Mouse (Mus musculus) cerebellum, postnatal 14 days (tissue): ENCODE measurements around the gene Nubpl.
A peak's percentile ranks its signal among the peaks of the same experiment; 100 is the strongest.
"Not testable (repeated sequence)": the region's sequence is repeated elsewhere in the genome, so short reads cannot be mapped to it uniquely, and the experiment has no call there.

Experiments
- DNase-seq, 2 experiments: peaks; one replicate each; pipeline ENCODE4 v3.0.0; 2021; ENCODE audit warnings: mixed read lengths in 2 of 2

Nubpl gene

DNA sequence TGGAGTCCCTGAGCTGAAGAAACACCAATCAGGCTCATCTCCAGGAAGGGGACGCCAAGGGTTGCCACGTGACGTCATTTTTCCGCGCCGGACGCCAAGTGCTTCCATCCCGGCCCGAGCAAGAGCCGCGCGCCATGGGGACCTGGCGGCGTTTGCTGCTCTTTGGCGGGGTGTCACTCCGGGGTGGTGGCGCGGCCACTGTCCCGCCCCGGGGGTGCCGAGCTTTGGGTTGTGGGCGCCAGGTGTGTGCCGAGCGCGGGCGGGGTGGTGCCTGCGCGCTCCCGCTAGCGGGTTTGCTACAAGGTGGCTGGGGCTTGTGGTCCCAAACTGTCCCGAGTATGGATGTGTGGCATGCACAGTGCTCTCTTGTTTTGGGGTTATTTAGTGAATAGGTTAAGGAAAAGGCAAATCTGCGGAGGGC is at the start of gene Nubpl:
Gene Nubpl (plus strand): TSS at position 88 of the 421 bp plus-strand sequence.
- peak; percentile 98 to 99 for DNase-seq

DNA sequence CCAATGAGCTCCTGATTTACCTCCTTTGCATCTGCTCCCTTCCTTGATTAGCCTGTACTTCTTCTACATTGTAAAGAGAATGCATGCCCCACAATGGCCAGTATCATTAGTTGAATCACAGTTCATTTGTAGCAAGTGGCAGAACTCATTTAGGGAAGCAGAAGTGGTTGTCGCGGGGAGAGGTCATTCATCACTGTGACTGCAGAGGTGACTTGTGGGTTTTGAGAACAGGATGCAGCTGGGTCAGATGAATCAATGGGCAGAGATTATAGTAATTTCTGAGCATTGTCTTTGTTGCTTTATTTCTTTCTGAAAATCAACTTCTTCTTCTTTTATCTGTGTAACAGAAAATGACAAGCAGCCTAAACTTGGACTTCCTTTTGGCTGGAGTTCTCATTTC is 48.2 kb upstream of the Nubpl start:
- no peak for DNase-seq

DNA sequence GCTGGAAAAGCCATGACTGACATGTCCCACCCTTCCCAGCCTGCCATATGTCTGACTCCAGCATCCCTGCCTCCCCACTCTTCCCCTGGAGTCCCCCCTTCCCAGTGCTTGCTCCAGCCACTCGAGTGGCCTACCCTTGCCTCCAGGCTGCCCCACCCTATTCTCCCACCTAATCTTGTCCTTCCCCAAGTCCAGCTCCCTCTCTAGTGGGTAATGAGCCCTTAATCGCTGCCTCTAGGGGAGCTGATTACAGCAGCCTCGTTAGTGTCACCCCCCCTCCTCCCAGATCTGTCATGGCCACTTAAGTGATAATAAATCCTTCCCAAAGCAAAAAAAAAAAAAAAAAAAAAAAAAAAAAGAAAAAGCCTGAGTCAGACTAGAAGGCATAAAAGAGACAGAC is 18.2 kb upstream of the Nubpl start:
- DNase-seq: not testable (repeated sequence)

DNA sequence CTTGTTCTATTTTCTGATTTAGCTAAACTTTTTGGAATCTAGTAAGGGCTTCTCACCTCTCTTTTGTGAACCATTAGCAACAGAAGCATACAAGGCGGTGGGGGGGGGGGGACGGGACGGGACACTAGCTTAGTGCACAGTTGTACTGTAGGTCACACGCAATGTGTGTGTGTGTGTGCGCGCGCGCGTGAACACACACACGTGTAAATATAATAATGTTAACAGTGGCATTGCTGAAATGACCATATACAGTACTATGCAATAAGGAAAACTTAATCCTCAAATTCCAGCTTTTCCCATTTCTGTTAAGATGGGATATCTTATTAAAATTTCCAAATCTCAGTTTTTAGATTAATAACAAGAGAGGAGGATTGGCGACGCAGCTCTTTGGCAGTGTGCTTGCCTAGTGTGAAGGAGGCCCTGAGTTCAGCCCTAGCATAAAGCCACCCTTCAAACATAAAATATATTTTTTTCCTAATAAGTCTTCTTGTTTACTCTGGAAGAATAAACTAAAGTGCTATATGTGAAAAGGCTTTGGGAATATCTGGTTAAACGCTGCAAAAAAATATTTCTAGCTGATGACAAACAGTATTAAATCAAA is 388 bp upstream of the Nubpl start:
- DNase-seq: peak in 1 of 2 experiments; percentile 10

DNA sequence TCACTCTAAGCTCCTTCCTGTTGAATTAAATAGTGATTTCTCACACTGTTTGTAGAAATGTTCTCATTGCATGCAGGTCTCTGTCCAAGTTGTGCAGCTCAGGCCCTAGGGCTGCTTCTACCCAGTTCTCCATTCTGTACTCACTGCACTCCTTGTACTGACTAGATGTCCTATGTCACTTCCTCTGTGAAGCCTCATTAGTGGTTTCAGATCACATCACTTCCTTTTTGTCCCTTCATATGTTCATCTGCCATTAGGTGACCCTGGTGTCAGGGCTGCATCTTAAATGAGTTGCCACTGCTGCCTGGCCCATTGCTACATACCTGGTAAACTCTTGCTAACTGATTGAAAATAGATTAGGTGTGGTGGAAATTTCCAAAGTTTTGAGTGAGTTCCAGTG is 22.7 kb downstream of the Nubpl start:
- DNase-seq: no peak

DNA sequence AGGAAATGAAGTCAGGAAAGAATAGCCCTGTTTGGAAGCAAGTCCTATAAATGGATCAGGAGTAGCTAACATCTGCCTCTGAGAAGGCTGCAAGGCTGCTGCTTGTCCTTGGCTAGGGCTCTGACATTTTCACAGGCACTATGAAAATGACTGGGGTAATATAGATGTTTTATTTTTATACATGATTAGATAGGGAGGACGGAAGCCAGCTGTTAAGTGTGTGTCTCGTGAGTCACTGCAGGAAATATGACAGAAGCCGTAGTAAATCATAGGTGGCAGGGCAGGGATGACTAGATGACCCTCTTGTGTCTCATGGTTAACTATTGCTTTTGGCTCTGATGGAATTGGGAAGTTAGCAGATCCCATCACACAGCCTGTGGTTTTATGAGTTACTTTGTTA is 28.9 kb downstream of the Nubpl start:
- DNase-seq: no peak

DNA sequence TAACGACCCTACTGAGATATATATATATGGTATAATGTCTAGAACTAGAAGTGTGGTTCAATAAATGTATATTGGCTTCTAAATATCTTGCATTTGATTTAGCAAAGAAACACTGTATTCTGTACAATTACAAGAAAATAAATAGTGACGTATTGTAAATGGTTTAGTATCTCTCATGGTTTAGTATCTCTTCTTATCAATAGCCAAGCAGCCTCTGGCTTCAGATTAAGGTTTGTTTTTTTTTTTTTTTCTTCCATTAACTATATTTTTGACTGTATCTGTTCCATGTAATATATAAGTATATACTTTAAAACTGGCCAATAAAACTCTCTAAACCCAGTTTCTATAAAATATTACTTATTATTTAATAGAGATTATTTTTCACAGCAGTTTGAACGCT is 31.5 kb downstream of the Nubpl start:
- DNase-seq: no peak

DNA sequence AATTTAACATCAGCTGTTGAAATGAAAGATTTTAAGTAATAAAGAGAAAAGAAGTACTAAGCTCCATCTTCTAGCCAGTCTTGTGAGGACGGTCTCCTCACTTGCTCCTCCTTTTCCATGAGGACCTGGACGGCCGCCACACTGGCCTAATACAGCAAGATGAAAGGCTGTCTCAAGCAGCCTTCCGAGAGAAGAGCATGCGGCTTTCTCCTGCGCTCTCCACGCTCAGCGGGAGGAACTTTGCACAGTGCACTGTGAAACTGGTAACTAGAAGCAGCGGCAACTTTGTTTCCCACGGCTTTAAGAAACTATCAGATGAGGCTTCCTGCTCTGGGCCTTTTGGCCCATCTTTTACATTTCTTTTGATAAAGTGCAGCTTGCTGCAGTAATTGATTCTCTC is 34.7 kb downstream of the Nubpl start:
- peak; percentile 40 to 65 for DNase-seq

DNA sequence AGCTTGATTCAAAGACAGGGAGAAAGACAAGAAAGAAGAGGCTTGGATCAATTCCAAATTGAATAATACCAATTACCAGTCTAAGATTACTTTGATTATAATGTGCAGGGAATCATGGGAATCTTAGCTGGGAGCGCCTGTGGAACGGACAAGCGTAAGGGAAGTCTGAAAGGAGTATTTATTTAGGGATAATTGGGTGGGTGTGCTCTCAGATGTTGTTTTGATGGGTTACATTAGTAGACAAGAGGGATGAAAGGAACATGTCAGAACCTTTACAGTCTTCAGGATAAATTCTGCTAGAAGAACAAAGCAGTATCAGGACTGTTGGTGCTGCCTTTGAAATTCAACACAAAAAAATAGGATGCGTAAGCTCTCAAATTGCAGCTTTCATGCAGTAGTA is 40.8 kb downstream of the Nubpl start:
- DNase-seq: no peak

DNA sequence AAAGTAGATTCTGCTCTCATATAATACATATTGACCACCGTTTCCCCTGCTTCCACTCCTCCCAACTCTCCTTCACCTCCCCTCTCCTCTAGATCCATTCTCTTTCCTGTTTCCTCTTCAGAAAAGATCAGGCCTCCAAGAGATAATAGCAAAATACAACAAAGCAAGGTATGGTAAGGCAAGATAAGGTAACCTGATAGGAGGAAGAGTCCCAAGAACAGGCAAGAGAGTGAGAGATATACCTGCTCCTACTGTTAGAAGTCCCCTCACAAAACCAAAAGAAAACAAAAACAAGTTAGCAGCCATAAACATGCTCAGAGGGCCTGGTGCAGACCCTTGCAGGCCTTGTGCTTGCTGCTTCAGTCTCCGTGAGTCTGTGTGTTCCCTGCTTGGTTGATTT is 49.1 kb downstream of the Nubpl start:
- no peak for DNase-seq

DNA sequence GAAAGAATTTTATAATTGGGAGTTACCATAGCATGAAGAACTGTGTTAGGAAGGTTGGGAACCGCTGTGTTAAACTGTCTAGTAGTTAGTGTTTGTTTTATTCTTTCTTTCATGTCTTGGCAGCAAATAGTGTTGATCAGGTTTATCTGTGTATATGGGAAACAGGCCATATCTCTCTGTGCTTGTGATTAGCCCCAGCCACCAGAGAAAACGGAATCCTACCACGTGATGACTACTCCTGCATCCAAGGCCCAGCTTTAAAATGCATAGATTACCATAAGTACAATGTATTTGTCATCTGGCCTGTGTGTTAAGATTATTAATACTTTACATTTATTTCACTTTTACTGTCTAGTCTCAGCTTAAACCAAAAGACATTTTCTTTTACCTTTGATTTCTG is 51.9 kb downstream of the Nubpl start:
- no peak for DNase-seq

DNA sequence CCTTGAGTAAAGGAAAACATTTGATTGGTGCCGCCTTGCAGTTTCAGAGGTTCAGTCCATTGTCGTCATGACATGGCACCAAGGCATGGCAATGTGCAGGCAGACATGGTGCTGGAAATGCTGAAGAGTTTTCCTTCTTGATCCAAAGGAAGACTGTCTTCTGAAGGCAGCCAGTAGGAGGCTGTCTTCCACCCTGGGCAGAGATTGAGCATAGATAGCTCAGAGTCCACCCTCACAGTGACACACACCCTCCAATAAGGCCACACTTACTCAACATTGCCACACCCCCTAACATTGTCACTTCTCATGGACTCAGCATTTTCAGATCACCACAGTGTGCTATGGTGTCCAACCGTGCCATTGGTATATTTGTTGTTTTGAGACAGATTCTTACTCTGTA is 54.5 kb downstream of the Nubpl start:
- no peak for DNase-seq

DNA sequence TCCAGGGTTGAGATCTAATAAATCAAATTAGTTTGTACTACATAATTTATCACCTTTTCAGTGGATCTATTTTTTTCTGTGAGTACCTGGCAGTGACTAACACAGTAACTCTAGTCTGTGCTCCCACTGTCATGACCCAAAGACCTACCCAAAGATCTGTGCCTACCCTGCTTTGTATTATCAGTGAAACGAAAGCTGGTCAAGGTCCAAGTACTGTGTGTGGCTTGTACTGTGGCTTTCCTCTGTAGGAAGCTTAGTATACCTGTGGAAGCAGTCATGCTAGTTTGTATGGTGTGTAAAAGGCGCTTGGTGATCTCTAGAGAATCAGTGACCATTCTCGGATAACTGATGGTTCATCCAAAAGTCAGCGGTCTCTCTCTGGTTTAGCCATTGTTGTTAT is 57.4 kb downstream of the Nubpl start:
- DNase-seq: no peak

DNA sequence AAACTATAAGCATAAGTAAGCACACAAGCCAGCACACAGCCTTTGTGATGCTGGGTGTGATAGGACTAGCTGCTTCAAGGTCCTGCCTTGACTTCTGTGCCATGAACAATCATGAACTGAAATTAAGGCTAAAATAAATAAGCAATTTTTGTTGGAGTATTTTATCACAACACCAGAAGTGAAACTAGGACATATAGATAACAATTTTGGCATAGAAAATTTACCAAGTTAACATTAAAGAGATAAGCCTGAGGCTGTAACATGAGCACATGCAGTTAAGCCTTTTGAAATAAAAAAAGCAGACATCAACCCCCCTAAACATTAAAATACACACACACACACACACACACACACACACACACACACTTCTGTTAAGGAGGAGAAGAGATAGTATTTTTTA is 66.9 kb downstream of the Nubpl start:
- no peak for DNase-seq

DNA sequence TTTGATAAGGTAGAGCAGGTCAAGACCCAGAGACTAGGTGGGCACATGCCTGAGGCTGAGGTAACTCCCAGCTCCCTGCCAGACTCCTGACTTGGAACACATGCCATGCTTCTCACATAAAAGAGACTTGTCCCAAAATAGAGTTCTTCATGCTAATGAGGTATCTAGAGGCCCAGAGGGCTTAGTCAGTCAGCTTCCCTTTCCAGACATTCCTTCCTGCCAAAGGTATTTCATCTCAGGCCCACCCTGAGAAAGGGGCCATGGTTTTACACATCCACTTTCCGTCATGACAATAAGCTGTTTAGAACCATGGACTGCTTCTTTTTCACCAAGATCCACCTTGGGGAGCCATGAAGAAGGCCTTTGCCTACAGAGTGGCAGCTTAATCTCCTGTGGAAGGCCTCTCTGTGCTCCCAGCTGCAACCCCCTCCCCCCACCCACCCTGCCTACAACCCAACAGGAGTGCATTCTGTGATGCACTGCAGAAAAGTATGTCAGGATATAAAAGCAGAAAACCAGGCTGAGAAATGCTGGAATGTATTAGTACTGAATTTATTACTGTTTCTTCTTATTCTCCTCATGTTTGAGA is 88.8 kb downstream of the Nubpl start:
- DNase-seq: no peak

DNA sequence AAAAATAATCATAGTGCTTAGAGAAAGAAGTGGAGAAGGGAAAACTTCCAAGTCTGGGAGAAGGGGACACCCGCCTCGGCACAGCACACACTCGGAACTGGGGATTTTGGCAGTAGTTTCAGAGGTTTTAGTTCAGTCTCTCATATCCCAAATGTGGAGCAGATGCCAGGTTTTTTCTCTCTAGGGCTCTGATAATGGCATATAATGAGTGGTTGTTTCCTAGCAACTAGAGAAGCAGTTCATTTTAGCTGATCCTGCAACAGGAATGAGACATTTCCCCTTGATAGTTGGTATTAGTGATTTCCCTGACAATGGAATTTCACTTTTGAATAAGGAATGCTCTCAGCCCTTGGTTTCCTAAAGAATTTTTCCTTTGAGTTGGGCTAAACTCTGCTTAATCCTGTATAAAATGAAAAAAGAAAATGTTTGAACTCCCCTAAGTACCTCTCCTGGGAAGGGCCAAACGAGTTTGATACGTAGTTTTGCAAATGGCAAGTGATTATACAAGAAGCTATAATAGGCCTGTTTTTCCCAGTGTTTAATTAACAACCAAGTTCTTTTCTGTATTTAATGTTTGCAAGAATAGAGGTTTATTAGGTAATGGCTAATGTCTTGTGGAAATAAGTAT is 89.5 kb downstream of the Nubpl start:
- no peak for DNase-seq

DNA sequence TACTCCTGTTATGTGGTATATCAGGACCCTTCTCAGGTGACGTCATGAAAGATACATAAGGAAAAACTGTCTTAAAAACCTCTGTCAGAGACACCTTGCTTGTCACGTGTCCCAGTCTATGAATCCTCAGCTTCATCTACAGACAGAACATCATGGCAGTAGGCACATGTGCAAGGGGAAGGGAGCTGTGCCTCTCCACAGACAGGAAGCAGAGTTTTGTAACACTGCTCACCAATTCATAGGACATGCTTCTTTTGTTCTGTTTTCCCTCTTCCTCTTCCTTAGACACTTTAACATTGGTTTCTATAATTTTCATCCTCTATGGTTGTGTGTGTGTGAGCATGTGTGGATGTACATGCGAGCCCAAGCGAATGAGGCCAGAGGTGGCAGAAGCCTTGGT is 100.9 kb downstream of the Nubpl start:
- no peak for DNase-seq

DNA sequence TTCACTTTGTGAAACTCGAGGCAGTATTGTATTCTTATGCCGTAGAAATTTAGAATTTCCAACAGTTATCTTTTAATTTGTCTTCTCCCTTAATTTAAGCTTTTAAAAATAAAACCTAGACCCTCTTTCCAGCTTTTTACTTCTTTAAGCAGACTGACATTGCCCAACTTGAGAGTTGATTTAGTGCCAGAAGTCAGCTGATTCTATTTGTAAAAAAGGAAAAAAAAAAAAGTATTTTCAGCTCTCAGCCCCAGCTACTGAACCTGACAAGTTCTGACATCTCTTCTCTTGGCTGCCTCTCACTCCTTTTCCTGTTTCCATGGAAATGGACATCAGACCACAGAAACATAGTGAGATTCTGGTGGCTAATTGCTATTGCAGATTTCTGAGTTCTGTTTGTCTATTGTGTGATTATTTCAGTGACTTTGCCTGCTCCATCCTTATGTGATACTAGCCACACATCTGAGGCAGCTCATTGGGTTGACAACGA is 111.6 kb downstream of the Nubpl start:
- no peak for DNase-seq

DNA sequence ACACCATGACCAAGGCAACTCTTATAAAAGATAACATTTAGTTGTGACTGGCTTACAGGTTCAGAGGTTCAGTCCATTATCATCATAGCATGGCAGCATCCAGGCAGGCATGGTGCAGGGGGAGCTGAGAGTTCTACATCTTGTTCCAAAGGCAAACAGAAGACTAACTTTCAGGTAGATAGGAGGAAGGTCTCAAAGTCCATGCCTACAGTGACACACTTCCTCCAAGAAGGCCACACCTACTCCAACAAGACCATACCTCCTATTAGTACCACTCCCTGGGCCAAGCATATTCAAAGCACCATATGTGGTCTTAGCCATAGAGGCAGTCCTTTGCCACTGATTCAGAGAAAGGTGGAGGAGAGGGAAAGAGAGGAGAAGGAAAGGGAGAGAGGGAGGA is 113.6 kb downstream of the Nubpl start:
- no peak for DNase-seq

DNA sequence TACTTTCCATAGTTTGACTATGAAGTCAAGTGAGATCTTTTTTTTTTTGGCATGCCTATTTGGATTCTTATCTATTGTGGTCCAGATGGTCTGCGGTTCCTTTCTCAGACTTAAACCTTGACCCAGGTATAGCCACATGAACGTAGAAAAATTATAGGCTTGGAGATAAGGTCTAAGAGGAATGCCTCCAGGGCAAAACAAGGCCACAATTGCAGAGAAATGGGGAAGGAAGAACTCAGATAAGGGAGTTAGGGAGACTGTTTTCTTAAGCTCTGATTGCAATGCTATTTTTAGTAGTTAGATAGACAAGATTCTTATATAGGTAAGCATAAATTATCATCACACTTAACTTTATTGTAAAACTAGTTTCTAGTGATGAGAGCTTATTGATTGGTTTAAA is 117.3 kb downstream of the Nubpl start:
- DNase-seq: no peak

DNA sequence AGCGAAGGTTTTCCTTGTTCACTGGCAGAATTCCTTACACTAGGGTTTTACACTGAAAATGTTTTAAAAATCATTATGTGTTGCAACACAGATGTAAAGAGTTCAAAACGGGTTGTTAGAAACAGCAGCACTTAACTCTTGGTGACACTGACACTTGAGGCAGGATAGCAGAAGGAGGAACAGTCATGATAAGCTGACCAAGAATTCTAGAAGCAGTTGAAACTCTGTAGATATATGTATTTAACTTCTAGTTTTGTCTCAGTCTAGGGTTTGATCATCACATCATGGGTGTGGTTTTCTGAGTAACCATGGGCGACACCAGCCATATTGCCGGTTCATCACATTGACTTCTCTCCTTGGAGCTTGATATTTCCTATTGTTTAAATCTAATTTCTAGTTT is 127.4 kb downstream of the Nubpl start:
- no peak for DNase-seq

DNA sequence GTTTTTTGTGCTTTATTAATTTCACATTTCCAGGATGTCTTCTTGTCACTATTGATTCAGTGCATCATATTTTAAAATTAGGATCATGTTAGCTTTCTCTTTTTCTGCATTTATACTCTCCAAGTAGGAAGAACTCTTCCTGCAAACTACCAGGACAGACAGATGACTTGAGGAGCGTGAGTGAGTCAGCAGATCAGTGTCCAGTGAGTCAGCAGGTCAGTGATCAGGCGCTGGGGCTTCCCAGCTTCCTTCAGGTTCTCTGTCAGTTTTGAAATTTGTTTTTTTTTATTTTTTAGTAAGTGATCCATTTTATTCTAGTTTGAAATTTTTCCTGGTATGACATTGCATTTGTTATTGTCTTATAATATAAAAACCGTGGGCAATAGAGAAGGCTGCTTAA is 131.2 kb downstream of the Nubpl start:
- no peak for DNase-seq

DNA sequence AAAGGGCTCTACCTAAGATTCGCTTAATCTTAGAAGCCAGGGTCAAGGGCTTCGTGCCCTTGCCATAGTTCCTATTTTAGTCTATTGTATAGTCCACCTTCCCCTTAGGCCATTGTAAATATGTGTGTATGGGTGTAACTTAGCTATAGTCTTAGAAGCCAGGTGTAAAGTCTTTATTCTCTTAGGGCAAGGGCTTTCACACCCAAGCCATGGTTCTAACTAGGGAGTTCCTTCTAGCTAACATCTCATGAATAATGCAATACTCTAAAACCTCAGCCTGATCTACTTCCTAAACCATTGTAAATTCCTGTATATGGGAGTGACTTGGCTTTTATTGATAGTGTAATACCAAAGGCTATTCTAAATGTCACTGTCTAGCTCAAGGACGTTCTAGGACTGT is 134.4 kb downstream of the Nubpl start:
- not testable (repeated sequence) for DNase-seq

DNA sequence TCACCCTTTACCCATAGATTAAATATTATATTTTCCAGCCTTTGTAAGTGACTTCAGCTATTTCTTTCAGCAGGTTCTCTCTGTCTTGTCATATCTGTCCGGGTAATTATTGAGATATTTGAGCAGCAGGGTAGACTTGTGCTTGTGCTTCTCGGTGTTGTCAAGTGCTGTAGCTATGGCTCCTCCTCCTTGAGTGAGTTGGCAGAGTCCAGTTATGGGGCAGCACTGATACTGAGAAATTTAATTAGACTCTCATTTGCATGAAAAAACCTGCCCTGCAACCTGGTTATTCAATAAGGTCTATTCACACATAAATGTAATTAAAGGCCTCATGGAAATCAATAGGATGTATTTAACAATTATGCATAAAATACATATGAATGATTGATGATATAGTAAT is 145.2 kb downstream of the Nubpl start:
- no peak for DNase-seq

DNA sequence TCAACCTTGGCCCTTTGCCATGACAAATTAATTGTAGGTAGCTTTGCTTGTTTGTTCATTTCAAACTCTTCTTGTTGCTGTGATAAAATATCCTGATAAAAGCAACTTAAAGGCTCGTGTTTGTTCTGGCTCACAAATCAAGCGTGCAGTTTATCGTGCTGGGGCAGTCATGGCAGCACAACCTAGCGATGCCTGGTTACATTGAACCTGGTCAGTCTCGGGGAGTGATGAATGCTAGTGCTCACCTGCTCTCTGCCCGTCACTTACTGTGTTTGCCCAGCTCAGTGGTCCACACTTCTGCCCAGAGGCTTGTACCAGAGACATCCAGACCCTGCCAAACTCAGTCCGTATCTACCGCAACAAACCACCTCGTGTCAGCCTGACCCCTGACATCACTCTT is 149.9 kb downstream of the Nubpl start:
- no peak for DNase-seq
